Mouse (Mus musculus) embryo, embryonic 10 days (tissue): Measurements from ENCODE around the gene Piwil4.

Source experiments
- DNase-seq: peaks from one replicate; pipeline ENCODE4 v3.0.0-alpha.2; 2015; ENCODE audit warnings: low spot score

The Piwil4 gene

DNA sequence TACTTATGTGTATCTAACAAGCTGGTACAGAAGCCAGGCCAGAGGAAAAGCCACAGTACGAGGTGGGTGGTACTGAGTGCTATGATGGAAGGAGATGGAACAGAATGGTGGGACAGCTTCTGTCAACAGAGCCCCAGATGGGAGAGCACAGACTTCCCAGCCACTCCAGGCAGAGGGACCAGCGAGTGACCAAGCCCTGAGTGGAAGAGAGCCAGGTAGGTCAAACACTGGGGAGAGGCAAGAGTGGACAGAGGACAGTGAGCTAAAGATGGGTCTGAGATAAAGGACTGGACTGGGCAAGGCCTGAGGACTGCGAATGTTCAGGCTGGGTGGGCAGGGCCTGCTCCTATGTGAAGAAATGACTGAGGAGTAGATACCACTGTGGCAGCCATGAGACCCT is 72.2 kb downstream of the Piwil4 start:
- no peak for DNase-seq

DNA sequence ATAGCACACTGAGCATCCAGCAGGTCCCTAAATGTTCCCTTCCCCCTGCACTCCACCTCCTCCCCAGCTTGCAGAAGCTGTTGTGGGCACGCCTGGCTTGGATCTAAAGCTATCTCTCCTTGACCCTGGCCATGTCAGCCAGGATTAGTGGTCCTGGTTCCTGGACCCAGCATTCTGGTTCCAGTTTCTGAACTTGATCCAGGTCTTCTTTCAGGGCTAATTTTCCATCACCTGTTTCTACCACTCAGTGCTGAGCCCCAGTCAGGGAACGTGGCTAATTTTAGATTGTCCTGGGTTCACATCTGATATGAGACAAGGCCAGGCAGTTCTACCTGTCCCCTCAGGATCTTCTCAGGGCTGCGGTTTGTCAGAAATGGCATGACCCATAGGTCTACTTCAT is 74.5 kb downstream of the Piwil4 start:
- DNase-seq: no peak

DNA sequence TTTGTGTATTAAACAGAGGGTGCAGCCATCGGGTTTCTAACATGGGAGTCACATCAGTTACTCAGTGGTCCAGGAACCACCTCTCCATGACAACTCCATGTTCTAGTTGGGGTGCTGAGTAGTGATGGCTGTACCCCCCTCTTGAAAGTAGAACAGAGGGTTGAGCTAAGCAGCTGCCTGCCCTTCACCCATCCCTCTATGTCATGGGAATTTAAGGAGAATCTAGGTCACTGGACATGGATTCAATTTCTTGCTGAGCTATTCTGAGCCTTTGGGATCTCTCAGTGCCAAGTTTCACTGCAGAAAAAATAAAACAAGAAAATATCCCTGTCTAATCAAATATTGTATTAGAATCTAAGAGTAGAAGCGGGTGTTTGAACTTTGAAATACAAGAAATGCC is 76.9 kb downstream of the Piwil4 start:
- DNase-seq: no peak

DNA sequence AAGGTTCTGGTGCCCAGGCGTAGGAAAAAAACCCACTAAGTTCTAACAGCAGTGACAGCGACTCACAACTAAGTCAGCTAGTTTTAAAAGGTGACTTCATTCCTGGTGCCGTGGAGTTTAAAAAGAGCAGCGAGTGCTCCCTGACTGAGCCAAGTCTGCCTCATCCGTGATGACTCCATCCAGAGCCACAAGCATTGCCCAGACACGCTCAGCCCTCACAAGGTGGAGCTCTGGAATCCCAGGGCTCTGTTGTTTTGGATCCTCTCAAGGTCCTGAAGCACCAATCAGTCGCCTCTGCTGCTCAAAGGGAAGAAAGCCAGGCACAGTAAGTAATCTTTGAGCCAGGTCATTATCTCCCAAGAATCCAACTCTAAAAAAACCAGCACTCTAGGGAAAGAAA is 77.7 kb downstream of the Piwil4 start:
- DNase-seq: no peak

DNA sequence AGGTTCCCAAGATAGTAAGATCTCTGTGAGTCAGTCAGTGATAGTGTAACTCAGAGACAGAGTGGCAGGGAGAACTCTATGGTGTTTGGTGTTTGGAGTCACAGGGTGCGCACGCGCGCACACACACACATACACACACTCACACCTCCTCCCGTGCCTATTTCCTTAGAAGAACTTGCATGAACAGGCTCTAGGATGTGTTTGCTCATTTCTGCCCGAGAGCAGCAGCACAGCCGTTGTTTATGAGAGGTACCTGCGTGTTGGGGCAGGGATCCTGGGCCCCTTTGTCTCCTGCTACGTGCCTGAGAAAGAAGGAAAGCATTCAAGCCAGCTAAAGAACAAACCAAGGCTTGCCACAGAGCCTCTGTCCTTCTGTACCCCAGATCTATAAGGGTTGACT is 78.4 kb downstream of the Piwil4 start:
- no peak for DNase-seq

DNA sequence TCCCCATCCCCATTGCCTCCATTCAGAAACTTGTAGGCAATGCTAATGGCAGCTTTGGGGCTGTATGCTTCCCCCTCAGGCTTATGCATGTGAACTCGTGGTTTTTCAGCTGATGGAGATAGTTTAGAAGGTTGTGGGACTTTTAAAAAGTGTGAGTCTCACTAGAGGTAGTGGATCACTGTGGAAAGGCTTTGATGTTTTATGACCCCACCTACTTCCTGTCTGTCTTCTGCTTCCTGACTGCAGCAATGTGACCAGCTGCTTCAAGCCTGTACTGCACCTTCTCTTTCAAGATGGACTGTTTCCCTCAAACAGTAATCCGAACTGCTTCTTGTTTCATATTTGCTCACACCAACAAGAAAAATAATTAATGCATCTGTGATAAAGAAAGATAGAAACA is 82.6 kb downstream of the Piwil4 start:
- DNase-seq: no peak

DNA sequence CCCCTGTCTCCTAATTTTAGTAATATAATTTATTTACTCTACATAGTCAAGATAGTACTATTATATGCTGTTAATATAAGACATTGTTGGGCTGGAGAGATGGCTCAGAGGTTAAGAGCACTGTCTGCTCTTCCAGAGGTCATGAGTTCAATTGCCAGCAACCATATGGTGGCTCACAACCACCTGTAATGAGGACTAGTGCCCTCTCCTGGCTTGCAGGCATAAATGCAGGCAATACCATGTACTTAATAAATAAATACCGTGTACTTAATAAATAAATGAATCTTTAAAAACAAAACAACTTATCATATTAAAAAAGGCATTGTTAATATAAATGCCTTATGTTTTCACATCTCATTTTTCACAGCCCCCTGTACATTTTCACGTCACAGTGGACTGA is 86.5 kb downstream of the Piwil4 start:
- no peak for DNase-seq

DNA sequence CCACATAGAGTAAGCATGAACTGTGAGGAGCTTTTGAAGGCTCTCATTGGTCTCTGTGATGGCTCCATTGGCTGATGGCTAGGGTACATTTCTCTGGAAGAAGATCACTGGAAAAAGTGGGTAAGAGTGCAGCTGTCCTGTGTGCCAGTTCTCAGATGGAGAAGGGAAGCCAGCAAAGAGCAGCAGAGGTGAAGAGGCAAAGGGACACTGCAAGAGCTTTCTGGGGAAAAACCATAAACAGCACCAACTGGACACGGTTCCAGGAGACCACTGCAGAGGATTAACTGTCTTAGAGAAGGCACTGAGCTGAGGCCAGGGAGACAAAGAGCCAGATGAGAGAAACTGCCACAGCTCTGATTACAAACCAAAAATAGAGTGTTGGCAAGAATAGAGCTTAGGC is 87.8 kb downstream of the Piwil4 start:
- DNase-seq: no peak

DNA sequence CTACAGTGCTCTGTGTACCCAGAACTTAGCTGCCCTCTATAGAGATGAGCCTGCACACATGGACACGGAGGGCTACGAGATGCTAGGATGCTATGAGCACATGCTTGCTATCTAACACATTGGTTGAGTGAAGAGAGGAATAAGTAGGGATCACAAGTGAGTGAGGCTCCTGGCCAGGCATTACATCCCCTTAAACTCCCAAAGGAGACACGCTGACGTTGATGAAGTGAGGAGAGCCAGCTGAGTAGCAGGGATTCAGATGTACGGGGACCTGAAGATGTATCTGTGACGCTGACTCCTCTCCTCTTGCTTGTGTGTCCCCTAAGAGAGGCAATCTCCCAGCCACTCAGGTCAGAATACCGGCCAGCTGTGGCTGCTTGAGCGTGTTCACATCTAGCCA is 92.7 kb downstream of the Piwil4 start:
- no peak for DNase-seq

DNA sequence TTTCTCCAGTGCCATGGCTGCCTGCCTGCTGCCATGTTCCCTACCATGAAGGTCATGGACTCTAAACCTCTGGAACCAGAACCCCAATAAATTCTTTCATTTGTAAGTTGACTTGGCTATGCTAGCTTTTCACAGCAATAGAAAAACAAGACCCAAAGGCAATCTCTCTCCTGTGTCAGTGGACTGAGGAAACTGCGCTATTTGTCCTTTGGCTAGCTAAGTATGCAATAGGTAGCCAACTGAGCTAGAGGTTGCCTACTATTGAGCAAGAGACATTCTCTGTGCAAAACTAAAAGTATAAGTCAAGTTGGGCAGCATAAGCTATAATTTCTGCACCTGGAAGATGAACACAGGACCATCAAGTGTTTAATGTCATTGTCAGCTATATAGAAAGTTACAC is 93.9 kb downstream of the Piwil4 start:
- DNase-seq: no peak
